Comparison of ENCODE assay signal across 41 mouse cellular contexts in the genomic region with DNA sequence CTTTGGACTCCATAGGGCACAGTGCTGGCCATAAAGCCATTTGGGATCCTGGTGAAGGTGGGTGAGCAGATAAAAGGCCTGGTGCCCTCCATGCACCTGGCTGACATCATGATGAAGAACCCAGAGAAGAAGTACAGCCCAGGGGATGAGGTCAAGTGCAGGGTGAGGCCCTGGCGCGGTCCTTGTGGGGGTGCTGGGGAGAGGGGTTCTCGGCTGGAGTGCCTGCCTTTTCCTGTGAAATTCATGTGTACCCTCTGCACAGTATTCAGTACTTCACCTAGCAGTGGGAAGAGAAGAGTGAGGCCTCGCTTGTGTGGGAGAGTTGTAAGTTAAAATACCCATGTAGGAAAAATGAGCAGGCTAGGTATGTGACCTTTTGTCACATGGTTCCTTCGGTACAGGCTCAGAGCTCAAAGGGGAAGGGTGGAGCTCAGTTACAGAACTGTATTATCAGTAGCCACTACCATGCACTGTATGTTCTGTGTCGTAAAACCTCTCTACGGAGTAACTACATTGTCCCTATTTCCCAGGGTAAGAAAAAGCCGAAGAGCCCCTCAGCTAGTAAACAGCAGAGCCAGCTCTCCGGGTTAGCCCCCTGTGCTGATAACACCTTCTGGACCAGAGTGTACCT. TPM values are rescaled to one million over a fixed set of nuclear protein-coding genes. Genes with fewer than 3 reads are reported as not detected.
"Had no signal": no experiment of that assay in that cellular context is flagged by ENCODE, and none has a peak within 500 bp of the region (broad histone marks: within the 10 kb centered on the region; RNA-seq: fewer than 3 reads in every experiment).

No protein-coding gene starts in this region.

- H3K9me3 ChIP-seq: heart, embryonic 12.5 days; heart, embryonic 13.5 days; heart, embryonic 15.5 days; hindbrain, embryonic 10.5 days; hindbrain, embryonic 12.5 days; hindbrain, embryonic 13.5 days; hindbrain, embryonic 15.5 days; kidney, embryonic 15.5 days had no signal

- DNase-seq: heart, adult 18-20 months; heart, adult 2 months; heart, postnatal 10 days; heart, postnatal 14 days; heart, postnatal 36 days; heart, postnatal 4 days; kidney, adult 11 months; kidney, adult 18-20 months; kidney, adult 2 months; kidney, adult 8-10 months; kidney, adult 9 months; kidney, postnatal 10 days; kidney, postnatal 14 days; kidney, postnatal 25 days; kidney, postnatal 36 days; kidney, postnatal 4 days; layer of hippocampus, adult 9-11 months; layer of hippocampus, postnatal 36 days had no signal

- H3K4me1 ChIP-seq: heart, embryonic 12.5 days; heart, embryonic 13.5 days; heart, embryonic 15.5 days; hindbrain, embryonic 12.5 days; hindbrain, embryonic 13.5 days; hindbrain, embryonic 15.5 days; kidney, embryonic 15.5 days had no signal

- H3K27me3 ChIP-seq: heart, embryonic 12.5 days; heart, embryonic 13.5 days; heart, embryonic 15.5 days; hindbrain, embryonic 12.5 days; hindbrain, embryonic 13.5 days; hindbrain, embryonic 15.5 days; kidney, embryonic 15.5 days had no signal

- H3K9ac ChIP-seq: heart, embryonic 12.5 days; heart, embryonic 13.5 days; heart, embryonic 15.5 days; hindbrain, embryonic 12.5 days; hindbrain, embryonic 13.5 days; hindbrain, embryonic 14.5 days; hindbrain, embryonic 15.5 days; kidney, embryonic 15.5 days had no signal

- H3K27ac ChIP-seq: heart, adult 2 months; heart, embryonic 13.5 days; heart, embryonic 15.5 days; hindbrain, embryonic 10.5 days; hindbrain, embryonic 12.5 days; hindbrain, embryonic 13.5 days; hindbrain, embryonic 14.5 days; hindbrain, embryonic 15.5 days; hindbrain, postnatal 0 days; kidney, embryonic 15.5 days; kidney, postnatal 0 days; layer of hippocampus, adult 2 months had no signal

- H3K4me3 ChIP-seq: heart, adult 2 months; heart, embryonic 12.5 days; heart, embryonic 13.5 days; heart, embryonic 15.5 days; hindbrain, embryonic 10.5 days; hindbrain, embryonic 12.5 days; hindbrain, embryonic 13.5 days; hindbrain, embryonic 15.5 days; kidney, embryonic 15.5 days; layer of hippocampus, adult 2 months had no signal

- ATAC-seq: hindbrain, embryonic 16.5 days; hindbrain, postnatal 0 days; inflammation-experienced regulatory T-cells, adult 6 months had no signal

- H3K4me2 ChIP-seq: heart, embryonic 11.5 days; heart, embryonic 12.5 days; heart, embryonic 13.5 days; heart, embryonic 15.5 days; hindbrain, embryonic 12.5 days; hindbrain, embryonic 13.5 days; hindbrain, embryonic 14.5 days; hindbrain, embryonic 15.5 days; kidney, embryonic 15.5 days had no signal

RNA-seq across cellular contexts. Expression of a gene that starts 39.3 kb away (rescaled TPM):
- polyA plus RNA-seq: heart, adult 2 months; heart, embryonic 11.5 days; heart, embryonic 12.5 days; heart, embryonic 13.5 days; heart, embryonic 14.5 days; heart, embryonic 15.5 days; heart, embryonic 16.5 days; heart, postnatal 0 days; hindbrain, embryonic 10.5 days; hindbrain, embryonic 11.5 days; hindbrain, embryonic 12.5 days; hindbrain, embryonic 13.5 days; hindbrain, embryonic 14.5 days; hindbrain, embryonic 15.5 days; hindbrain, embryonic 16.5 days; hindbrain, postnatal 0 days; inflammation-experienced regulatory T-cells, adult 6 months; intestine, embryonic 14.5 days; kidney, adult 2 months; kidney, embryonic 14.5 days; kidney, embryonic 15.5 days; kidney, embryonic 16.5 days; kidney, postnatal 0 days; large intestine, adult 2 months had no signal
